Mouse (Mus musculus) MEL (cell line): ENCODE results near the gene Fam168b. TPM values are rescaled to one million over a fixed set of nuclear protein-coding genes. Genes with fewer than 3 reads are reported as not detected.

Source experiments
- DNase-seq: peaks from one replicate; pipeline ENCODE4 v3.0.0; 2011; ENCODE audit warnings: low read depth, low spot score
- H3K27ac ChIP-seq: 2 replicates; pipeline ENCODE4 v1.5.1; 2012; ENCODE audit warnings: low read depth, mild to moderate bottlenecking, control low read depth, low read length, moderate library complexity; ENCODE audit not compliant: control insufficient read depth
- H3K27me3 ChIP-seq, 2 experiments: fragments of 150-350 bp in 1 of 2; sonication (generic) in 1 of 2; 2 replicates each; pipeline ENCODE4 v1.6.1; 2012; ENCODE audit warnings: low read length in 2 of 2, mild to moderate bottlenecking in 2 of 2, improper control_type of control experiment in 1 of 2, moderate library complexity in 1 of 2; ENCODE audit not compliant: insufficient read depth in 2 of 2, control insufficient read depth in 1 of 2
- H3K36me3 ChIP-seq, 2 experiments: 2 replicates each; pipeline ENCODE4 v1.6.1; 2012 to 2014; ENCODE audit warnings: low read length in 2 of 2, improper control_type of control experiment in 1 of 2, inconsistent platforms in 1 of 2, mild to moderate bottlenecking in 1 of 2; ENCODE audit not compliant: insufficient read depth in 2 of 2, control insufficient read depth in 1 of 2
- H3K4me1 ChIP-seq, 2 experiments: fragments of 150-350 bp in 1 of 2; sonication (generic) in 1 of 2; 2 replicates each; pipeline ENCODE4 v1.6.1; 2012; ENCODE audit warnings: low read length in 2 of 2, improper control_type of control experiment in 1 of 2, mild to moderate bottlenecking in 1 of 2; ENCODE audit not compliant: insufficient read depth in 2 of 2, control insufficient read depth in 1 of 2
- H3K4me3 ChIP-seq, 2 experiments: fragments of 150-350 bp in 1 of 2; sonication (generic) in 1 of 2; 2 replicates each; pipeline ENCODE4 v1.5.1; 2012; ENCODE audit warnings: low read depth in 2 of 2, low read length in 2 of 2, mild to moderate bottlenecking in 2 of 2, moderate library complexity in 2 of 2, control low read depth in 1 of 2, improper control_type of control experiment in 1 of 2; ENCODE audit not compliant: control insufficient read depth in 1 of 2, insufficient read depth in 1 of 2
- H3K79me2 ChIP-seq: 2 replicates; pipeline ENCODE4 v1.6.1; 2012; ENCODE audit warnings: mild to moderate bottlenecking, low read length, moderate library complexity; ENCODE audit not compliant: control insufficient read depth, poor library complexity, insufficient read depth
- H3K9ac ChIP-seq: 2 replicates; pipeline ENCODE4 v1.6.1; 2012; ENCODE audit warnings: low read depth, mild to moderate bottlenecking, control low read depth, low read length, moderate library complexity; ENCODE audit not compliant: control insufficient read depth, poor library complexity, severe bottlenecking
- H3K9me3 ChIP-seq: fragments of 150-350 bp; sonication (generic); replicated peaks from 2 replicates; pipeline ENCODE4 v1.6.1; 2012; ENCODE audit warnings: mild to moderate bottlenecking, low read length, improper control_type of control experiment, moderate library complexity; ENCODE audit not compliant: insufficient read depth
- CTCF ChIP-seq, 3 experiments: IDR thresholded peaks in 2 of 3; conservative IDR thresholded peaks in 1 of 3; 2 replicates each; pipeline ENCODE4 v1.5.1; 2011 to 2012; ENCODE audit warnings: low read length in 3 of 3, low read depth in 2 of 3, mild to moderate bottlenecking in 2 of 3, improper control_type of control experiment in 1 of 3, inconsistent platforms in 1 of 3, mixed read lengths in 1 of 3, moderate library complexity in 1 of 3; ENCODE audit not compliant: control insufficient read depth in 1 of 3, insufficient read depth in 1 of 3, poor library complexity in 1 of 3, severe bottlenecking in 1 of 3
- EP300 ChIP-seq, 2 experiments: IDR thresholded peaks; 2 replicates each; pipeline ENCODE4 v1.6.1; 2011; ENCODE audit warnings: improper control_type of control experiment in 2 of 2, low read length in 2 of 2, low read depth in 1 of 2, mild to moderate bottlenecking in 1 of 2
- ETS1 ChIP-seq: IDR thresholded peaks from 2 replicates; pipeline ENCODE4 v1.6.1; 2012; ENCODE audit warnings: low read depth, mild to moderate bottlenecking, inconsistent platforms, low read length, improper control_type of control experiment, moderate library complexity
- GABPA ChIP-seq: IDR thresholded peaks from 2 replicates; pipeline ENCODE4 v1.6.1; 2012; ENCODE audit warnings: low read depth, mild to moderate bottlenecking, inconsistent platforms, low read length, improper control_type of control experiment, moderate library complexity
- MAX ChIP-seq: IDR thresholded peaks from 2 replicates; pipeline ENCODE4 v1.6.1; 2011; ENCODE audit warnings: low read length, improper control_type of control experiment
- MAZ ChIP-seq: IDR thresholded peaks from 2 replicates; pipeline ENCODE4 v1.6.1; 2012; ENCODE audit warnings: low read depth, mild to moderate bottlenecking, inconsistent platforms, low read length, improper control_type of control experiment
- MEF2A ChIP-seq: IDR thresholded peaks from 2 replicates; pipeline ENCODE4 v1.6.1; 2014; ENCODE audit warnings: low read depth, mild to moderate bottlenecking, inconsistent platforms, low read length, improper control_type of control experiment; ENCODE audit not compliant: poor library complexity, insufficient replicate concordance, severe bottlenecking; ENCODE audit errors: extremely low read depth
- MXI1 ChIP-seq: IDR thresholded peaks from 2 replicates; pipeline ENCODE4 v1.6.1; 2011; ENCODE audit warnings: mild to moderate bottlenecking, low read depth, low read length, improper control_type of control experiment
- NELFE ChIP-seq: IDR thresholded peaks from 2 replicates; pipeline ENCODE4 v1.6.1; 2011; ENCODE audit warnings: low read depth, low read length, improper control_type of control experiment
- POLR2A ChIP-seq, 2 experiments: IDR thresholded peaks; 2 replicates each; pipeline ENCODE4 v1.6.1; 2011 to 2012; ENCODE audit warnings: low read length in 2 of 2, mild to moderate bottlenecking in 2 of 2, control low read depth in 1 of 2, improper control_type of control experiment in 1 of 2, low read depth in 1 of 2, moderate library complexity in 1 of 2; ENCODE audit not compliant: control insufficient read depth in 1 of 2, insufficient read depth in 1 of 2, poor library complexity in 1 of 2
- POLR2AphosphoS5 ChIP-seq: IDR thresholded peaks from 2 replicates; pipeline ENCODE4 v1.6.1; 2012; ENCODE audit warnings: low read depth, borderline replicate concordance, mild to moderate bottlenecking, inconsistent platforms, low read length, moderate library complexity, mixed read lengths
- RAD21 ChIP-seq: IDR thresholded peaks from 2 replicates; pipeline ENCODE4 v1.6.1; 2011; ENCODE audit warnings: mild to moderate bottlenecking, low read depth, low read length, improper control_type of control experiment
- SMC3 ChIP-seq: IDR thresholded peaks from 2 replicates; pipeline ENCODE4 v1.6.1; 2011; ENCODE audit warnings: low read depth, low read length, improper control_type of control experiment
- TAL1 ChIP-seq: IDR thresholded peaks from 2 replicates; pipeline ENCODE4 v1.6.1; 2012; ENCODE audit warnings: mild to moderate bottlenecking, inconsistent platforms, low read length, moderate library complexity, mixed read lengths
- TBP ChIP-seq: IDR thresholded peaks from 2 replicates; pipeline ENCODE4 v1.8.0; 2011; ENCODE audit warnings: low read depth, low read length, improper control_type of control experiment
- USF1 ChIP-seq: IDR thresholded peaks from 2 replicates; pipeline ENCODE4 v1.6.1; 2014; ENCODE audit warnings: low read depth, mild to moderate bottlenecking, inconsistent platforms, low read length, improper control_type of control experiment, moderate library complexity
- polyA plus RNA-seq, 2 experiments: library from polyadenylated mRNA; stranded (reverse) in 1 of 2; unstranded in 1 of 2; fragments of >175 nt in 1 of 2; fragments of >200 nt in 1 of 2; gene quantifications; 2 replicates each; pipeline versions ENCODE4 v1.2.1 to v1.2.4; 2012; ENCODE audit warnings: low replicate concordance in 2 of 2, low read depth in 1 of 2; ENCODE audit not compliant: insufficient read length in 2 of 2, insufficient read depth in 1 of 2, missing spikeins in 1 of 2
- total RNA-seq: library from RNA; depleted of rRNA; stranded (reverse); fragments of 300-350 nt; gene quantifications from 2 replicates; pipeline ENCODE4 v1.2.3, GENCODE M21; 2012

The Fam168b gene
- total and polyA plus RNA-seq, 3 experiments: 78.9 to 136 (median 97.4) TPM

- Histone ChIP-seq H3K9ac (no peak overlapping the region), H3K27ac (no peak overlapping the region), H3K79me2 (peaks cover 16% of the 10 kb centered on the region), H3K36me3 (peaks cover 0 to 29% of the 10 kb centered on the region in 2 experiments; a peak in 2 of 4 replicates), H3K4me3 (no peak overlapping the region), H3K27me3 (no peaks in the 10 kb centered on the region), H3K9me3 (no peaks in the 10 kb centered on the region), H3K4me1 (no peaks in the 10 kb centered on the region)
- TF ChIP-seq TAL1 (no peak), POLR2A (IDR thresholded peaks at IDR 0.05; ENCODE audit: control insufficient read depth in 1 of 2, insufficient read depth in 1 of 2, low read depth in 1 of 2, low read length in 2 of 2, poor library complexity in 1 of 2) (no peak), RAD21 (no peak), SMC3 (no peak), CTCF (IDR thresholded peaks at IDR 0.05 in 2 of 3, conservative IDR thresholded peaks at IDR 0.05 in 1 of 3; ENCODE audit: control insufficient read depth in 1 of 3, insufficient read depth in 1 of 3, low read depth in 2 of 3, low read length in 3 of 3, poor library complexity in 1 of 3, severe bottlenecking in 1 of 3) (no peak), USF1 (no peak), MAX (no peak), POLR2AphosphoS5 (no peak), EP300 (IDR thresholded peaks at IDR 0.05; ENCODE audit: low read depth in 1 of 2, low read length in 2 of 2) (no peak), MEF2A (no peak)
- no peak for DNase-seq
These were observed 18.7 kb downstream of the Fam168b start for GRCm38 (mm10) chr1:34824208-34824607.

GRCm38 (mm10) chr1:34823353-34823752 is 19.5 kb downstream of the Fam168b start:
- Histone ChIP-seq H3K4me3 (no peak overlapping the region), H3K4me1 (no peaks in the 10 kb centered on the region), H3K27ac (no peak overlapping the region), H3K36me3 (peaks cover 0 to 31% of the 10 kb centered on the region in 2 experiments; a peak in 2 of 4 replicates), H3K27me3 (no peaks in the 10 kb centered on the region), H3K79me2 (peaks cover 16% of the 10 kb centered on the region), H3K9ac (no peak overlapping the region), H3K9me3 (no peaks in the 10 kb centered on the region)
- no peak for TF ChIP-seq ETS1
- TF ChIP-seq CTCF (IDR thresholded peaks at IDR 0.05 in 2 of 3, conservative IDR thresholded peaks at IDR 0.05 in 1 of 3; ENCODE audit: control insufficient read depth in 1 of 3, insufficient read depth in 1 of 3, low read depth in 2 of 3, low read length in 3 of 3, poor library complexity in 1 of 3, severe bottlenecking in 1 of 3): no peak
- no peak for TF ChIP-seq POLR2A (IDR thresholded peaks at IDR 0.05; ENCODE audit: control insufficient read depth in 1 of 2, insufficient read depth in 1 of 2, low read depth in 1 of 2, low read length in 2 of 2, poor library complexity in 1 of 2)
- TF ChIP-seq TAL1: no peak
- no peak for TF ChIP-seq MAZ
- TF ChIP-seq GABPA: no peak
- no peak for TF ChIP-seq NELFE
- no peak for TF ChIP-seq MXI1
- no peak for TF ChIP-seq TBP
- no peak for DNase-seq
